Mouse (Mus musculus): ENCODE data around the gene Il17d. TPM values are rescaled to one million over a fixed set of nuclear protein-coding genes. Genes with fewer than 3 reads are reported as not detected.

Il17d gene
- polyA plus RNA-seq, 1 experiment from 2014 or later = 5.0 TPM

- Histone ChIP-seq H3K4me3 (replicated peaks; ENCODE audit: low read length) (no peak overlapping the region), H3K9me3 (ENCODE audit: control insufficient read depth, low read length) (no peaks in the 10 kb centered on the region), H3K9ac (replicated peaks; ENCODE audit: low read depth, low read length) (no peak overlapping the region), H3K27me3 (replicated peaks; ENCODE audit: control insufficient read depth, insufficient read depth, low read length) (no peaks in the 10 kb centered on the region), H3K4me1 (replicated peaks; ENCODE audit: control insufficient read depth, insufficient read depth, low read length) (peaks cover 2% of the 10 kb centered on the region; the same call in 1 of the 2 replicates), H3K27ac (ENCODE audit: low read length) (no peak overlapping the region), H3K36me3 (ENCODE audit: control insufficient read depth, insufficient read depth) (no peaks in the 10 kb centered on the region), H3K4me2 (ENCODE audit: low read length) (no peak overlapping the region)
- WGBS = 89% methylated on average over 6 of the region's 6 CpGs
- no peak for ATAC-seq
Observed at GRCm38 (mm10) chr14:57565626-57566025, 41.0 kb downstream of the Il17d start.

GRCm38 (mm10) chr14:57571155-57572133 lies 46.9 kb downstream of the Il17d start, which contains the start of gene Eef1akmt1:
Eef1akmt1 (minus strand) TSS chr14:57571612.
- peak; percentile 100 for ATAC-seq
- H3K9ac ChIP-seq (replicated peaks; ENCODE audit: low read depth, low read length) = peak within 1 kb of the TSS; percentile 82
- peaks cover 6% of the 10 kb centered on the region; the same call in 1 of the 2 replicates for H3K4me1 ChIP-seq (replicated peaks; ENCODE audit: control insufficient read depth, insufficient read depth, low read length)
- H3K27me3 ChIP-seq (replicated peaks; ENCODE audit: control insufficient read depth, insufficient read depth, low read length) = no peaks in the 10 kb centered on the region
- no peaks in the 10 kb centered on the region for H3K9me3 ChIP-seq (ENCODE audit: control insufficient read depth, low read length)
- peak within 1 kb of the TSS; percentile 77 for H3K4me3 ChIP-seq (replicated peaks; ENCODE audit: low read length)
- peak within 1 kb of the TSS; percentile 64 for H3K27ac ChIP-seq (ENCODE audit: low read length)
- 10% methylated on average over 35 of the region's 35 CpGs for WGBS
- no peaks in the 10 kb centered on the region for H3K36me3 ChIP-seq (ENCODE audit: control insufficient read depth, insufficient read depth)
- peak within 1 kb of the TSS; percentile 62 for H3K4me2 ChIP-seq (ENCODE audit: low read length)

GRCm38 (mm10) chr14:57574792-57575587 lies 50.4 kb downstream of the Il17d start:
- Histone ChIP-seq H3K4me1 (replicated peaks; ENCODE audit: control insufficient read depth, insufficient read depth, low read length) (peaks cover 6% of the 10 kb centered on the region; the same call in 1 of the 2 replicates), H3K36me3 (ENCODE audit: control insufficient read depth, insufficient read depth) (no peaks in the 10 kb centered on the region), H3K27me3 (replicated peaks; ENCODE audit: control insufficient read depth, insufficient read depth, low read length) (no peaks in the 10 kb centered on the region), H3K9me3 (ENCODE audit: control insufficient read depth, low read length) (no peaks in the 10 kb centered on the region), H3K4me3 (replicated peaks; ENCODE audit: low read length) (no peak overlapping the region), H3K9ac (replicated peaks; ENCODE audit: low read depth, low read length) (no peak overlapping the region), H3K4me2 (ENCODE audit: low read length) (no peak overlapping the region), H3K27ac (ENCODE audit: low read length) (no peak overlapping the region)
- no peak for ATAC-seq
- WGBS = 87% methylated on average over 6 of the region's 6 CpGs

DNA sequence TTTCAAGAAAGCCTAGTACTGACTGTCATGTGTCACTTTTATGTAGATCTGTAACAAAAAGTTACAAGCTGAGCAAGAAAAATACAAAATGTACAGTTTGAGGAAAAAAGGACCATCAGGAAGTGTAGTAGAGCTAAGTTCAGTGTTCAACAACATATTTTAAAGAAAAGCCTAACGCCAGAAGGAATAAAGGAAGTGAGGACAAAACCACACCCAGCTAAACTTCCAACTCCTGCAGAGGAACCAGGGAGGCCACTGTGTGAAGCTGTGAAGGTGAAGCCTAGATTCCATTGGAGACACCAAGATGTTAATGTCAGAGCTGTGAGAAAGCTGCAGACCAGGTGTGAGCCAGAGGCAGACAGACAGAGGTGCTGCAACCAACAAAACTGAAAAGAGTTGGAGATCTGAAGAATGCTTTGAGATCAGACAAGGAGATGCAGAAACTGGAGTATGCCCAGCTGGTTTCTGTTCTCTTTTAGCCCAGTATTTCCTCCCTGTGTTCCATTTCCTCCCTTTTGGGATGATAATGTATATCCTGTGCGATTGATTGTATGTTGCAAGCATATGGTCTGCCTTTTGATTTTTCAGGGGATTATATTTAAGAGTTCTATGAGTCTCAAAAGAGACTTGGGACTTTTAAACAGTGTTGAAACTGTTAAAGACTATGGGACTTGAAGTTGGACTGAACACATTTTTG lies 51.9 kb downstream of the Il17d start:
- no peaks in the 10 kb centered on the region for H3K9me3 ChIP-seq (ENCODE audit: control insufficient read depth, low read length)
- H3K4me3 ChIP-seq (replicated peaks; ENCODE audit: low read length) = no peak overlapping the region
- no peak overlapping the region for H3K9ac ChIP-seq (replicated peaks; ENCODE audit: low read depth, low read length)
- no peaks in the 10 kb centered on the region for H3K36me3 ChIP-seq (ENCODE audit: control insufficient read depth, insufficient read depth)
- no peak overlapping the region for H3K27ac ChIP-seq (ENCODE audit: low read length)
- no peak overlapping the region for H3K4me2 ChIP-seq (ENCODE audit: low read length)
- WGBS = 95% methylated on average over 2 of the region's 2 CpGs
- ATAC-seq = no peak
- no peaks in the 10 kb centered on the region for H3K27me3 ChIP-seq (replicated peaks; ENCODE audit: control insufficient read depth, insufficient read depth, low read length)
- no peaks in the 10 kb centered on the region for H3K4me1 ChIP-seq (replicated peaks; ENCODE audit: control insufficient read depth, insufficient read depth, low read length)

- Histone ChIP-seq H3K4me1 (replicated peaks; ENCODE audit: control insufficient read depth, insufficient read depth, low read length) (no peaks in the 10 kb centered on the region), H3K9me3 (ENCODE audit: control insufficient read depth, low read length) (no peaks in the 10 kb centered on the region), H3K4me2 (ENCODE audit: low read length) (no peak overlapping the region), H3K36me3 (ENCODE audit: control insufficient read depth, insufficient read depth) (peaks cover 14% of the 10 kb centered on the region), H3K4me3 (replicated peaks; ENCODE audit: low read length) (no peak overlapping the region), H3K27me3 (replicated peaks; ENCODE audit: control insufficient read depth, insufficient read depth, low read length) (no peaks in the 10 kb centered on the region), H3K27ac (ENCODE audit: low read length) (no peak overlapping the region), H3K9ac (replicated peaks; ENCODE audit: low read depth, low read length) (no peak overlapping the region)
- WGBS = 94% methylated on average over 3 of the region's 3 CpGs
- no peak for ATAC-seq
Observed at GRCm38 (mm10) chr14:57591830-57592229, 67.3 kb downstream of the Il17d start.

Other genes with a start within 250 kb of the Il17d start
- gene Cryl1, start 126.2 kb upstream of the Il17d start, polyA plus RNA-seq (2015; fragmentation: Nextera tagmentation; extraction: Ambion mirVana) = 8.4 TPM in 2 replicates
- 13.8 and 15.3 TPM in 2 replicates for gene Ift88, start 100.7 kb upstream of the Il17d start, polyA plus RNA-seq (2015; fragmentation: Nextera tagmentation; extraction: Ambion mirVana)
- gene Eef1akmt1, start 46.8 kb downstream of the Il17d start, polyA plus RNA-seq (2015; fragmentation: Nextera tagmentation; extraction: Ambion mirVana) = 98.0 and 103 TPM in 2 replicates
- 13.1 and 13.8 TPM in 2 replicates for gene Xpo4, start 140.7 kb downstream of the Il17d start, polyA plus RNA-seq (2015; fragmentation: Nextera tagmentation; extraction: Ambion mirVana)
- gene Gm49361, start 221.3 kb downstream of the Il17d start, polyA plus RNA-seq (2015; fragmentation: Nextera tagmentation; extraction: Ambion mirVana) = not detected in 2 replicates
- gene Lats2, start 233.6 kb downstream of the Il17d start, polyA plus RNA-seq (2015; fragmentation: Nextera tagmentation; extraction: Ambion mirVana) = 7.9 and 8.9 TPM in 2 replicates